Mouse (Mus musculus) neural tube, embryonic 15.5 days (tissue): ENCODE data around the gene Nsun2. TPM values are rescaled to one million over a fixed set of nuclear protein-coding genes. Genes with fewer than 3 reads are reported as not detected.

Source experiments
- ATAC-seq: fragments of 200-750 bp; cut with Nextera tagmentation; 2 replicates; pipeline ENCODE4 v1.8.0; 2017; ENCODE audit warnings: mild to moderate bottlenecking, moderate TSS enrichment, moderate library complexity; ENCODE audit not compliant: low FRiP score
- H3K27ac ChIP-seq: fragments of 300-500 bp; sonication (generic); replicated peaks from 2 replicates; pipeline ENCODE4 v1.5.1; 2015; ENCODE audit warnings: mild to moderate bottlenecking, inconsistent platforms
- H3K27me3 ChIP-seq: fragments of 300-500 bp; sonication (generic); replicated peaks from 2 replicates; pipeline ENCODE4 v1.6.1; 2015; ENCODE audit warnings: inconsistent platforms
- H3K36me3 ChIP-seq: fragments of 300-500 bp; sonication (generic); 2 replicates; pipeline ENCODE4 v1.6.1; 2015; ENCODE audit warnings: inconsistent platforms
- H3K4me1 ChIP-seq: fragments of 300-500 bp; sonication (generic); 2 replicates; pipeline ENCODE4 v1.6.1; 2015; ENCODE audit warnings: inconsistent platforms
- H3K4me2 ChIP-seq: fragments of 300-500 bp; sonication (generic); 2 replicates; pipeline ENCODE4 v1.6.1; 2015; ENCODE audit warnings: inconsistent platforms, mild to moderate bottlenecking, moderate library complexity
- H3K4me3 ChIP-seq: fragments of 300-500 bp; sonication (generic); replicated peaks from 2 replicates; pipeline ENCODE4 v1.5.1; 2015; ENCODE audit warnings: mild to moderate bottlenecking, inconsistent platforms
- H3K9ac ChIP-seq: fragments of 300-500 bp; sonication (generic); replicated peaks from 2 replicates; pipeline ENCODE4 v1.6.1; 2015; ENCODE audit warnings: mild to moderate bottlenecking, inconsistent platforms
- H3K9me3 ChIP-seq: fragments of 300-500 bp; sonication (generic); replicated peaks from 2 replicates; pipeline ENCODE4 v1.6.1; 2016; ENCODE audit warnings: inconsistent platforms
- WGBS: fragments of 180-500 bp; shearing (Covaris S2); methylation state at CpG from one replicate; pipeline ENCODE4 v1.1.7; 2015; ENCODE audit warnings: mixed read lengths; 5-methylcytosine and 5-hydroxymethylcytosine counted together
- polyA plus RNA-seq: library from polyadenylated mRNA; unstranded; fragments of >200 nt; fragmentation: Nextera tagmentation; extraction: Ambion mirVana; gene quantifications from 2 replicates; pipeline ENCODE4 v1.2.1, GENCODE M21; 2015

Nsun2 gene
- polyA plus RNA-seq, 1 experiment from 2014 or later = 74.6 TPM

- Histone ChIP-seq H3K4me3 (no peak overlapping the region), H3K9me3 (no peaks in the 10 kb centered on the region), H3K27ac (no peak overlapping the region), H3K4me2 (no peak overlapping the region), H3K9ac (no peak overlapping the region), H3K36me3 (peaks cover 81% of the 10 kb centered on the region), H3K27me3 (no peaks in the 10 kb centered on the region), H3K4me1 (0 out of 2 replicates have a peak, but pooled peaks cover 3% of the 10 kb centered on the region)
- 89% methylated on average over 12 of the region's 12 CpGs for WGBS
- no peak for ATAC-seq
Measured at GRCm38 (mm10) chr13:69506341-69507086, 27.0 kb upstream of the Nsun2 start.

- no peak for ATAC-seq
- Histone ChIP-seq H3K9ac (no peak overlapping the region), H3K27ac (no peak overlapping the region), H3K27me3 (no peaks in the 10 kb centered on the region), H3K9me3 (no peaks in the 10 kb centered on the region), H3K4me3 (no peak overlapping the region), H3K4me1 (0 out of 2 replicates have a peak, but pooled peaks cover 3% of the 10 kb centered on the region), H3K36me3 (peaks cover 76% of the 10 kb centered on the region), H3K4me2 (no peak overlapping the region)
- WGBS = 95% methylated on average over 3 of the region's 3 CpGs
Measured at GRCm38 (mm10) chr13:69507666-69508065, 25.9 kb upstream of the Nsun2 start.

- Histone ChIP-seq H3K9ac (0 out of 2 replicates have a peak overlapping the region, but pooled peaks have one; percentile 14), H3K4me1 (0 out of 2 replicates have a peak, but pooled peaks cover 3% of the 10 kb centered on the region), H3K27me3 (no peaks in the 10 kb centered on the region), H3K27ac (no peak overlapping the region), H3K4me2 (no peak overlapping the region), H3K9me3 (no peaks in the 10 kb centered on the region), H3K36me3 (peaks cover 60% of the 10 kb centered on the region), H3K4me3 (no peak overlapping the region)
- ATAC-seq = peak; percentile 82
- 65% methylated on average over 9 of the region's 9 CpGs for WGBS
Measured at GRCm38 (mm10) chr13:69509391-69510244, 23.9 kb upstream of the Nsun2 start.

- Histone ChIP-seq H3K4me1 (peaks cover 17% of the 10 kb centered on the region), H3K4me3 (no peak overlapping the region), H3K27ac (no peak overlapping the region), H3K36me3 (peaks cover 16% of the 10 kb centered on the region), H3K9me3 (no peaks in the 10 kb centered on the region), H3K4me2 (no peak overlapping the region), H3K27me3 (no peaks in the 10 kb centered on the region), H3K9ac (no peak overlapping the region)
- no peak for ATAC-seq
- 77% methylated on average over 3 of the region's 3 CpGs for WGBS
Measured at GRCm38 (mm10) chr13:69515091-69515490, 18.5 kb upstream of the Nsun2 start.

GRCm38 (mm10) chr13:69517445-69517844 is 16.1 kb upstream of the Nsun2 start:
- H3K4me2 ChIP-seq = no peak overlapping the region
- WGBS = 82% methylated on average over 6 of the region's 6 CpGs
- no peak overlapping the region for H3K27ac ChIP-seq
- no peaks in the 10 kb centered on the region for H3K9me3 ChIP-seq
- no peaks in the 10 kb centered on the region for H3K27me3 ChIP-seq
- H3K4me1 ChIP-seq = peaks cover 39% of the 10 kb centered on the region
- ATAC-seq = no peak
- H3K4me3 ChIP-seq = no peak overlapping the region
- no peaks in the 10 kb centered on the region for H3K36me3 ChIP-seq
- no peak overlapping the region for H3K9ac ChIP-seq

- Histone ChIP-seq H3K36me3 (no peaks in the 10 kb centered on the region), H3K4me3 (no peak overlapping the region), H3K27me3 (no peaks in the 10 kb centered on the region), H3K27ac (no peak overlapping the region), H3K9ac (no peak overlapping the region), H3K4me1 (peaks cover 55% of the 10 kb centered on the region), H3K4me2 (no peak overlapping the region), H3K9me3 (no peaks in the 10 kb centered on the region)
- 64% methylated on average over 6 of the region's 6 CpGs for WGBS
- ATAC-seq = no peak
Measured at GRCm38 (mm10) chr13:69519137-69519536, 14.4 kb upstream of the Nsun2 start.

- WGBS = 93% methylated on average over 1 of the region's 1 CpGs
- no peaks in the 10 kb centered on the region for H3K9me3 ChIP-seq
- peaks cover 81% of the 10 kb centered on the region for H3K4me1 ChIP-seq
- no peak overlapping the region for H3K27ac ChIP-seq
- H3K36me3 ChIP-seq = no peaks in the 10 kb centered on the region
- no peaks in the 10 kb centered on the region for H3K27me3 ChIP-seq
- no peak for ATAC-seq
- no peak overlapping the region for H3K9ac ChIP-seq
- H3K4me3 ChIP-seq = no peak overlapping the region
- no peak overlapping the region for H3K4me2 ChIP-seq
Measured at GRCm38 (mm10) chr13:69522161-69522791, 11.3 kb upstream of the Nsun2 start.

- 47% methylated on average over 14 of the region's 14 CpGs for WGBS
- no peak for ATAC-seq
- H3K9me3 ChIP-seq = no peaks in the 10 kb centered on the region
- no peak overlapping the region for H3K4me2 ChIP-seq
- peaks cover 84% of the 10 kb centered on the region for H3K4me1 ChIP-seq
- no peak overlapping the region for H3K4me3 ChIP-seq
- no peak overlapping the region for H3K27ac ChIP-seq
- H3K27me3 ChIP-seq = no peaks in the 10 kb centered on the region
- no peaks in the 10 kb centered on the region for H3K36me3 ChIP-seq
- no peak overlapping the region for H3K9ac ChIP-seq
Measured at GRCm38 (mm10) chr13:69523444-69524157, 9.9 kb upstream of the Nsun2 start.

- no peak overlapping the region for H3K27ac ChIP-seq
Measured at GRCm38 (mm10) chr13:69524158-69524530, 9.4 kb upstream of the Nsun2 start.

GRCm38 (mm10) chr13:69525867-69526266 is 7.7 kb upstream of the Nsun2 start:
- Histone ChIP-seq H3K4me3 (no peak overlapping the region), H3K4me2 (no peak overlapping the region), H3K27ac (no peak overlapping the region), H3K9ac (no peak overlapping the region), H3K9me3 (no peaks in the 10 kb centered on the region), H3K36me3 (no peaks in the 10 kb centered on the region), H3K4me1 (peaks cover 87% of the 10 kb centered on the region), H3K27me3 (no peaks in the 10 kb centered on the region)
- ATAC-seq = no peak
- 64% methylated on average over 4 of the region's 4 CpGs for WGBS

More at GRCm38 (mm10) chr13:69524158-69524530, 9.4 kb upstream of the Nsun2 start:
- Histone ChIP-seq H3K4me1 (peaks cover 86% of the 10 kb centered on the region), H3K4me3 (no peak overlapping the region), H3K4me2 (no peak overlapping the region), H3K36me3 (no peaks in the 10 kb centered on the region), H3K9me3 (no peaks in the 10 kb centered on the region), H3K27me3 (no peaks in the 10 kb centered on the region), H3K9ac (no peak overlapping the region)
- no peak for ATAC-seq
- WGBS = 81% methylated on average over 2 of the region's 2 CpGs

GRCm38 (mm10) chr13:69528531-69528930 is 5.0 kb upstream of the Nsun2 start:
- peaks cover 83% of the 10 kb centered on the region for H3K4me1 ChIP-seq
- H3K9me3 ChIP-seq = no peaks in the 10 kb centered on the region
- no peak overlapping the region for H3K4me3 ChIP-seq
- ATAC-seq = no peak
- WGBS = 75% methylated on average over 7 of the region's 7 CpGs
- no peaks in the 10 kb centered on the region for H3K27me3 ChIP-seq
- H3K9ac ChIP-seq = no peak overlapping the region
- no peak overlapping the region for H3K4me2 ChIP-seq
- no peaks in the 10 kb centered on the region for H3K36me3 ChIP-seq
- no peak overlapping the region for H3K27ac ChIP-seq
